Comparison of ENCODE assay signal across 10 mouse cellular contexts in the genomic region with DNA sequence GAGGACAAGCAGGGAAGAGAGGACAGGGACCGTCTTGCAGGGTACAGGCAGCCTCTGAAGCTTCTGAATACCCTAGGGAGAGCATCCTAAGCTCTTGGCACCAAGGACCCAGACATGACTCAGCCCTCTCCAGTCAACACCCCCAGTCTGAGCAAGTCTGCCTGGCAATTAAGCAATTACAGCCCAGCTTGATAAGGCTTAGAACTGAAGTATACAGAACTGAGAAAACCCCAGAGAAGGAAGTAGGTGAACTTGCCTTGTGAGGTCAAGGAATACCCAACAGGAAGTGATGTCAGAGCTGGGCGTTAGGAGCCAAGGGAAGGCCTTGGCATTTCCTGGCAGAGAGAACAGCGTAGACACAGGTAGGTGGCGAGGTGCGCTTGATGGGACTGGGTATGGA.
A peak's percentile ranks its signal among the peaks of the same experiment; 100 is the strongest.
DNase-seq lines count a peak whose midpoint lies in the region; ATAC-seq lines count a peak whose summit lies in the region.
"Had no signal": no experiment of that assay in that cellular context is flagged by ENCODE, and none has a peak within 500 bp of the region (broad histone marks: within the 10 kb centered on the region; RNA-seq: fewer than 3 reads in every experiment).

No protein-coding gene starts in this region.

- H3K27ac ChIP-seq in neural tube, embryonic 11.5 days (ENCODE audit: low read depth, low read length), result no peak overlapping the region
- no peak overlapping the region for H3K27ac ChIP-seq in neural tube, embryonic 15.5 days (replicated peaks)
- H3K27ac ChIP-seq: hindbrain, embryonic 12.5 days; liver, embryonic 15.5 days had no signal

- no peak overlapping the region for H3K9ac ChIP-seq in neural tube, embryonic 11.5 days (ENCODE audit: low read length)
- no peak overlapping the region for H3K9ac ChIP-seq in neural tube, embryonic 15.5 days (replicated peaks)
- H3K9ac ChIP-seq: hindbrain, embryonic 12.5 days; liver, embryonic 15.5 days had no signal

- H3K9me3 ChIP-seq in neural tube, embryonic 11.5 days (ENCODE audit: control insufficient read depth, low read length), result no peaks in the 10 kb centered on the region
- no peaks in the 10 kb centered on the region for H3K9me3 ChIP-seq in neural tube, embryonic 15.5 days (replicated peaks)
- H3K9me3 ChIP-seq: liver, embryonic 15.5 days had no signal

- WGBS in neural tube, embryonic 11.5 days, result 85% methylated on average over 5 of the region's 5 CpGs
- 83% methylated on average over 5 of the region's 5 CpGs for WGBS in neural tube, embryonic 15.5 days

- no peaks in the 10 kb centered on the region for H3K27me3 ChIP-seq in neural tube, embryonic 11.5 days (ENCODE audit: control insufficient read depth, insufficient read depth, low read length)
- H3K27me3 ChIP-seq in neural tube, embryonic 15.5 days (replicated peaks), result 0 out of 2 replicates have a peak, but pooled peaks cover 2% of the 10 kb centered on the region
- H3K27me3 ChIP-seq: hindbrain, embryonic 12.5 days; liver, embryonic 15.5 days; Patski had no signal

- no peak for ATAC-seq in neural tube, embryonic 11.5 days (ENCODE audit: insufficient read depth, low FRiP score, low TSS enrichment)
- no peak for ATAC-seq in neural tube, embryonic 15.5 days (ENCODE audit: low FRiP score)
- ATAC-seq in erythroid progenitor cell, adult 5-6 weeks (replicated peaks; ENCODE audit: low FRiP score, poor library complexity, severe bottlenecking), result no peak
- ATAC-seq: Patski had no signal

- no peaks in the 10 kb centered on the region for H3K36me3 ChIP-seq in neural tube, embryonic 11.5 days (ENCODE audit: control insufficient read depth, insufficient read depth, low read length)
- no peaks in the 10 kb centered on the region for H3K36me3 ChIP-seq in neural tube, embryonic 15.5 days
- H3K36me3 ChIP-seq: hindbrain, embryonic 12.5 days; liver, embryonic 15.5 days had no signal

- H3K4me3 ChIP-seq in neural tube, embryonic 11.5 days (ENCODE audit: low read depth, low read length), result no peak overlapping the region
- H3K4me3 ChIP-seq in neural tube, embryonic 15.5 days (replicated peaks), result no peak overlapping the region
- H3K4me3 ChIP-seq: hindbrain, embryonic 12.5 days; liver, embryonic 15.5 days had no signal

- DNase-seq in neural tube, embryonic 11.5 days (ENCODE audit: low spot score), result peak; percentile 8
- DNase-seq in adrenal gland, postnatal 14 days, result peak; percentile 43
- DNase-seq in heart, postnatal 25 days (ENCODE audit: low spot score), result peak; percentile 10
- DNase-seq in monocyte, adult 2 months (ENCODE audit: low read depth in 1 of 2, low spot score in 2 of 2), result peak; percentile 43 to 50
- no peak for DNase-seq in kidney, postnatal 4 days

- intact Hi-C loops in heart, postnatal 25 days (cut with DNase I), result no loop called here

- H3K4me2 ChIP-seq in neural tube, embryonic 11.5 days (ENCODE audit: low read depth), result no peak overlapping the region
- H3K4me2 ChIP-seq in neural tube, embryonic 15.5 days, result no peak overlapping the region
- H3K4me2 ChIP-seq: hindbrain, embryonic 12.5 days; liver, embryonic 15.5 days had no signal

- no peaks in the 10 kb centered on the region for H3K4me1 ChIP-seq in neural tube, embryonic 11.5 days (ENCODE audit: control insufficient read depth, insufficient read depth, low read length)
- peaks cover 10% of the 10 kb centered on the region for H3K4me1 ChIP-seq in neural tube, embryonic 15.5 days
- H3K4me1 ChIP-seq: liver, embryonic 15.5 days had no signal

Comparison
In these comparisons a context has a peak if more than half of its experiments do, and no peak if none do; other contexts are left out.
1. DNase-seq: peak in neural tube, embryonic 11.5 days (single experiment), adrenal gland, postnatal 14 days (single experiment), heart, postnatal 25 days (single experiment) and monocyte, adult 2 months (2 of 2); none in kidney, postnatal 4 days (0 of 2).